In genomic region chr7:118102678-118103461, GRCm38 (mm10) we compare ENCODE assay signal across 8 mouse cellular contexts. TPM values are rescaled to one million over a fixed set of nuclear protein-coding genes. Genes with fewer than 3 reads are reported as not detected.
DNase-seq lines count a peak whose midpoint lies in the region; ATAC-seq and TF ChIP-seq lines count a peak whose summit lies in the region.
"Had no signal": no experiment of that assay in that cellular context is flagged by ENCODE, and none has a peak within 500 bp of the region (broad histone marks: within the 10 kb centered on the region; RNA-seq: fewer than 3 reads in every experiment).

No protein-coding gene starts in this region.

- H3K36me3 ChIP-seq in forebrain, postnatal 0 days (ENCODE audit: insufficient read depth): peaks cover 23% of the 10 kb centered on the region
- peaks cover 40% of the 10 kb centered on the region for H3K36me3 ChIP-seq in liver, embryonic 13.5 days

- TF ChIP-seq CTCF in forebrain, postnatal 0 days (IDR thresholded peaks at IDR 0.05; ENCODE audit: low read depth): no peak
- TF ChIP-seq CTCF in left cerebral cortex, adult 2 months (IDR thresholded peaks at IDR 0.05): no peak

- H3K9ac ChIP-seq in forebrain, postnatal 0 days: no peak overlapping the region
- H3K9ac ChIP-seq in liver, embryonic 13.5 days: no peak overlapping the region

- intact Hi-C loops in left cerebral cortex, adult 2 months (cut with DNase I): loop anchor here (5.0 to 10.0 kb wide), 6 partner anchors 536 to 1571 kb away; partner anchors contain the start of gene Xylt1

- DNase-seq in 3134 (ENCODE audit: extremely low read depth, insufficient read length, low spot score): peak; percentile 32
- peak; percentile 43 for DNase-seq in A20 (ENCODE audit: low read depth, low spot score)
- no peak for DNase-seq in forebrain, postnatal 0 days
- no peak for DNase-seq in liver, embryonic 13.5 days
- no peak for DNase-seq in frontal cortex, postnatal 14 days (ENCODE audit: low spot score in 2 of 2)
- no peak for DNase-seq in left cerebral cortex, adult 2 months (ENCODE audit: extremely low spot score in 1 of 2, low spot score in 2 of 2)
- DNase-seq: adrenal gland, postnatal 25 days had no signal

- no peak overlapping the region for H3K4me2 ChIP-seq in forebrain, postnatal 0 days (ENCODE audit: low read depth)
- H3K4me2 ChIP-seq in liver, embryonic 13.5 days: no peak overlapping the region

- no peak overlapping the region for H3K4me3 ChIP-seq in forebrain, postnatal 0 days (ENCODE audit: low read depth, low read length)
- no peak overlapping the region for H3K4me3 ChIP-seq in liver, embryonic 13.5 days (replicated peaks)
- H3K4me3 ChIP-seq in left cerebral cortex, adult 2 months: no peak overlapping the region

- 34% methylated on average over 4 of the region's 4 CpGs for WGBS in forebrain, postnatal 0 days
- WGBS in liver, embryonic 13.5 days (ENCODE audit: insufficient replicate concordance): 37% methylated on average over 4 of the region's 4 CpGs

- no peaks in the 10 kb centered on the region for H3K4me1 ChIP-seq in forebrain, postnatal 0 days (ENCODE audit: insufficient read depth)
- peaks cover 62% of the 10 kb centered on the region for H3K4me1 ChIP-seq in liver, embryonic 13.5 days (replicated peaks)

- H3K9me3 ChIP-seq in forebrain, postnatal 0 days (ENCODE audit: low read length): no peaks in the 10 kb centered on the region
- no peaks in the 10 kb centered on the region for H3K9me3 ChIP-seq in liver, embryonic 13.5 days (replicated peaks)

- H3K27me3 ChIP-seq in forebrain, postnatal 0 days (ENCODE audit: insufficient read depth, low read length): no peaks in the 10 kb centered on the region
- H3K27me3 ChIP-seq in liver, embryonic 13.5 days: no peaks in the 10 kb centered on the region

- no peak overlapping the region for H3K27ac ChIP-seq in forebrain, postnatal 0 days (ENCODE audit: low read depth, low read length)
- peak overlapping the region; percentile 88 for H3K27ac ChIP-seq in liver, embryonic 13.5 days
- H3K27ac ChIP-seq in left cerebral cortex, adult 2 months: no peak overlapping the region

- ATAC-seq in forebrain, postnatal 0 days: peak; percentile 23; the same call in 1 of the 2 replicates
- peak; percentile 59 for ATAC-seq in liver, embryonic 13.5 days (ENCODE audit: low read depth)
- no peak for ATAC-seq in frontal cortex, adult (ENCODE audit: low TSS enrichment)

RNA-seq across cellular contexts. Expression of gene Rps15a, which starts 13.1 kb away (rescaled TPM):
- 192 and 221 TPM in 2 replicates for total RNA-seq in forebrain, postnatal 0 days (2014; rRNA removed)
- 384 and 597 TPM in 2 replicates for polyA plus RNA-seq in forebrain, postnatal 0 days (2015; fragmentation: Nextera tagmentation; extraction: Ambion mirVana)
- 574 and 594 TPM in 2 replicates for polyA plus RNA-seq in liver, embryonic 13.5 days (2015; fragmentation: Nextera tagmentation; extraction: Ambion mirVana)
- total RNA-seq in left cerebral cortex, adult 2 months (2021): 100 to 1,000 TPM; 344 to 347 TPM

RNA-seq across cellular contexts. Expression of gene Arl6ip1, which starts 26.6 kb away (rescaled TPM):
- total RNA-seq in forebrain, postnatal 0 days (2014; rRNA removed): 292 and 386 TPM in 2 replicates
- 588 and 659 TPM in 2 replicates for polyA plus RNA-seq in forebrain, postnatal 0 days (2015; fragmentation: Nextera tagmentation; extraction: Ambion mirVana)
- 390 and 411 TPM in 2 replicates for polyA plus RNA-seq in liver, embryonic 13.5 days (2015; fragmentation: Nextera tagmentation; extraction: Ambion mirVana)
- 100 to 1,000 TPM; 245 to 246 TPM for total RNA-seq in left cerebral cortex, adult 2 months (2021)

Comparison
In these comparisons a context has a peak if more than half of its experiments do, and no peak if none do; other contexts are left out.
1. DNase-seq: peak in 3134 (single experiment) and A20 (single experiment); none in forebrain, postnatal 0 days (single experiment), liver, embryonic 13.5 days (single experiment), frontal cortex, postnatal 14 days (0 of 2) and left cerebral cortex, adult 2 months (0 of 2).